ENCODE assay signal across 25 mouse cellular contexts in genomic region chr13:71798288-71798687, GRCm38 (mm10).
A peak's percentile ranks its signal among the peaks of the same experiment; 100 is the strongest.
DNase-seq lines count a peak whose midpoint lies in the region; ATAC-seq and TF ChIP-seq lines count a peak whose summit lies in the region.
"Had no signal": no experiment of that assay in that cellular context is flagged by ENCODE, and none has a peak within 500 bp of the region (broad histone marks: within the 10 kb centered on the region; RNA-seq: fewer than 3 reads in every experiment).

No protein-coding gene starts in this region.

- peak overlapping the region; percentile 68; the same call in 1 of the 2 replicates for H3K27ac ChIP-seq in kidney, postnatal 0 days
- H3K27ac ChIP-seq: embryonic facial prominence, embryonic 15.5 days; forebrain, embryonic 10.5 days; heart, embryonic 15.5 days; hindbrain, embryonic 14.5 days had no signal

- ATAC-seq in kidney, postnatal 0 days (replicated peaks; ENCODE audit: low FRiP score, low read depth) = peak; percentile 46; the same call in 1 of the 2 replicates
- ATAC-seq: forebrain, embryonic 16.5 days; Patski had no signal

- no peaks in the 10 kb centered on the region for H3K9me3 ChIP-seq in kidney, postnatal 0 days (replicated peaks; ENCODE audit: low read length)
- H3K9me3 ChIP-seq: embryonic facial prominence, embryonic 15.5 days; forebrain, embryonic 10.5 days; heart, embryonic 15.5 days had no signal

- DNase-seq in ZHBTc4 (ENCODE audit: low read depth, low spot score) = peak; percentile 2
- peak; percentile 33 to 74 for DNase-seq in kidney, adult 8-10 months
- DNase-seq in kidney, postnatal 0 days (ENCODE audit: low spot score) = no peak
- DNase-seq in kidney, postnatal 36 days = peak; percentile 36 to 62
- no peak for DNase-seq in layer of hippocampus, postnatal 14 days (ENCODE audit: low spot score in 2 of 2)
- no peak for DNase-seq in left cerebral cortex, postnatal 36 days (ENCODE audit: low spot score in 2 of 2)
- no peak for DNase-seq in spleen, adult 12 weeks (ENCODE audit: low spot score)
- DNase-seq: adrenal gland, adult 8-10 months; adrenal gland, postnatal 36 days; cerebellum, adult 11 months; cerebellum, adult 8-10 months; cerebellum, postnatal 14 days; embryo, embryonic 11 days; gastrocnemius, postnatal 10 days; heart, adult 18-20 months; heart, postnatal 14 days had no signal

- WGBS in kidney, postnatal 0 days = 59% methylated on average over 6 of the region's 6 CpGs

- H3K4me1 ChIP-seq in kidney, postnatal 0 days (replicated peaks; ENCODE audit: insufficient read depth, low read length) = no peaks in the 10 kb centered on the region
- H3K4me1 ChIP-seq: embryonic facial prominence, embryonic 15.5 days; forebrain, embryonic 10.5 days; heart, embryonic 15.5 days had no signal

- no peak for TF ChIP-seq CTCF in kidney, postnatal 0 days (IDR thresholded peaks at IDR 0.05; ENCODE audit: low read depth)

- H3K36me3 ChIP-seq in kidney, postnatal 0 days (ENCODE audit: insufficient read depth, low read length) = no peaks in the 10 kb centered on the region
- H3K36me3 ChIP-seq: embryonic facial prominence, embryonic 15.5 days; forebrain, embryonic 10.5 days; heart, embryonic 15.5 days had no signal

- no peak overlapping the region for H3K4me3 ChIP-seq in kidney, postnatal 0 days (replicated peaks; ENCODE audit: low read depth, low read length)
- H3K4me3 ChIP-seq: embryonic facial prominence, embryonic 15.5 days; erythroblast, embryonic 14.5 days; forebrain, embryonic 10.5 days; heart, embryonic 15.5 days had no signal

- H3K4me2 ChIP-seq in kidney, postnatal 0 days (ENCODE audit: low read length) = no peak overlapping the region
- H3K4me2 ChIP-seq: embryonic facial prominence, embryonic 15.5 days; heart, embryonic 11.5 days; heart, embryonic 15.5 days; hindbrain, embryonic 14.5 days had no signal

- intact Hi-C loops in left cerebral cortex, postnatal 36 days (cut with DNase I) = no loop called here

- H3K27me3 ChIP-seq in kidney, postnatal 0 days (ENCODE audit: insufficient read depth, low read length) = no peaks in the 10 kb centered on the region
- H3K27me3 ChIP-seq: CH12.LX; embryonic facial prominence, embryonic 15.5 days; heart, embryonic 15.5 days; Patski had no signal

- no peak overlapping the region for H3K9ac ChIP-seq in kidney, postnatal 0 days (ENCODE audit: low read depth, low read length)
- H3K9ac ChIP-seq: embryonic facial prominence, embryonic 15.5 days; heart, embryonic 15.5 days; hindbrain, embryonic 14.5 days had no signal

Comparison
In these comparisons a context has a peak if more than half of its experiments do, and no peak if none do; other contexts are left out.
1. DNase-seq: peak in ZHBTc4 (single experiment), kidney, adult 8-10 months (2 of 2) and kidney, postnatal 36 days (2 of 2); none in kidney, postnatal 0 days (single experiment), layer of hippocampus, postnatal 14 days (0 of 2), left cerebral cortex, postnatal 36 days (0 of 2) and spleen, adult 12 weeks (single experiment).